Mouse (Mus musculus) ES-E14 (cell line): ENCODE results near the gene Wdr43. TPM values are rescaled to one million over a fixed set of nuclear protein-coding genes. Genes with fewer than 3 reads are reported as not detected.

ENCODE experiments used
- DNase-seq: peaks from one replicate; pipeline ENCODE4 v3.0.0-alpha.2; 2013; ENCODE audit warnings: low read depth, low spot score
- H3K27ac ChIP-seq: 2 replicates; pipeline ENCODE4 v1.5.1; 2012; ENCODE audit warnings: low read depth, mild to moderate bottlenecking, low read length, moderate library complexity, mixed read lengths; ENCODE audit not compliant: poor library complexity, insufficient read depth, severe bottlenecking
- H3K36me3 ChIP-seq: 2 replicates; pipeline ENCODE4 v1.6.1; 2012; ENCODE audit warnings: mild to moderate bottlenecking, low read length, moderate library complexity, mixed read lengths; ENCODE audit not compliant: control insufficient read depth, poor library complexity, insufficient read depth, severe bottlenecking
- H3K4me1 ChIP-seq, 2 experiments: fragments of 150-350 bp in 1 of 2; sonication (generic) in 1 of 2; 2 replicates each; pipeline ENCODE4 v1.6.1; 2012; ENCODE audit warnings: low read length in 2 of 2, mild to moderate bottlenecking in 1 of 2, mixed read lengths in 1 of 2; ENCODE audit not compliant: control insufficient read depth in 2 of 2, insufficient read depth in 2 of 2, poor library complexity in 1 of 2
- H3K4me3 ChIP-seq, 2 experiments: fragments of 150-350 bp in 1 of 2; sonication (generic) in 1 of 2; 2 replicates each; pipeline ENCODE4 v1.5.1; 2012; ENCODE audit warnings: low read length in 2 of 2, low read depth in 1 of 2, mild to moderate bottlenecking in 1 of 2, mixed read lengths in 1 of 2; ENCODE audit not compliant: insufficient read depth in 1 of 2, poor library complexity in 1 of 2, severe bottlenecking in 1 of 2
- H3K9ac ChIP-seq: 2 replicates; pipeline ENCODE4 v1.6.1; 2012; ENCODE audit warnings: low read depth, mild to moderate bottlenecking, low read length, mixed read lengths; ENCODE audit not compliant: poor library complexity, insufficient read depth, severe bottlenecking
- H3K9me3 ChIP-seq: fragments of 150-350 bp; sonication (generic); 2 replicates; pipeline ENCODE4 v1.6.1; 2012; ENCODE audit warnings: low read depth, mild to moderate bottlenecking, low read length; ENCODE audit not compliant: control insufficient read depth, insufficient read depth
- CHD2 ChIP-seq: IDR thresholded peaks from 2 replicates; pipeline ENCODE4 v1.6.1; 2014; ENCODE audit warnings: mild to moderate bottlenecking, low read depth, low read length, inconsistent platforms
- HCFC1 ChIP-seq: IDR thresholded peaks from 2 replicates; pipeline ENCODE4 v1.6.1; 2012; ENCODE audit warnings: low read length, inconsistent platforms, borderline replicate concordance; ENCODE audit not compliant: insufficient read depth
- MAFK ChIP-seq: IDR thresholded peaks from 2 replicates; pipeline ENCODE4 v1.6.1; 2014; ENCODE audit warnings: mild to moderate bottlenecking, low read depth, low read length, inconsistent platforms; ENCODE audit not compliant: insufficient read depth
- ZC3H11A ChIP-seq: IDR thresholded peaks from 2 replicates; pipeline ENCODE4 v1.6.1; 2012; ENCODE audit warnings: low read depth, mild to moderate bottlenecking, inconsistent platforms, low read length, borderline replicate concordance
- ZNF384 ChIP-seq: IDR thresholded peaks from 2 replicates; pipeline ENCODE4 v1.6.1; 2012; ENCODE audit warnings: low read depth, low read length, inconsistent platforms
- in situ Hi-C, 2 experiments: fragments of 600-800 bp; cut with MboI; formaldehyde crosslinking; loops; one replicate each; pipeline ENCODE4 v1.15.1; 2025; ENCODE audit warnings: low sequenced_read_pairs in 2 of 2, inconsistent platforms in 1 of 2; ENCODE audit not compliant: unreplicated experiment in 2 of 2
- total RNA-seq: library from RNA; depleted of rRNA; stranded (reverse); fragments of 300-350 nt; gene quantifications from 2 replicates; pipeline ENCODE4 v1.2.3, GENCODE M21; 2012; rRNA removed

Gene Wdr43
- total RNA-seq, 1 experiment: 264 TPM

DNA sequence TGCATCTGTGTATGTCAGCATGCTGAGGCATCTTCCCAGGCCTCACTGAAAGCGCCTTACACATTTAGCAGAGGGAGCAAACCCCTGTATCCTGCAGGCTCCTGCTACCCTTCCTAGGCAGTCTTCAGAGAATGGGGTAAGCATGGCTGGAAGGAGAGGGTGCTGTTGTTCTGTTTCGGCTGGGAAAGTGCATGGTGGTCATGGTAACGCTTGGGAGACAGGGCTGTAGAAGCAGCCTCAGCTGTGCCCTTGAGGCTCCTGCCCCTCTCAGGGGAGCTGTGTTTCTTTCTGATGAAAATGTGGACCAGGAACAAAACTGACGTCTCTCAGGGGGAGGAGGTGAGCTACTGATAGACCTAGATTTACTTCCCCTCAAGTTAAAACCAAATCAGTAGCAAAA is 92.0 kb downstream of the Wdr43 start:
- DNase-seq: no peak
- TF ChIP-seq ZNF384 (no peak), CHD2 (no peak), ZC3H11A (no peak), MAFK (no peak), HCFC1 (no peak)
- Histone ChIP-seq H3K9ac (no peak overlapping the region), H3K9me3 (no peaks in the 10 kb centered on the region), H3K36me3 (no peaks in the 10 kb centered on the region), H3K4me3 (no peak overlapping the region), H3K27ac (no peak overlapping the region), H3K4me1 (peaks cover 0 to 2% of the 10 kb centered on the region in 2 experiments; a peak in 1 of 4 replicates)
- in situ Hi-C loops: no loop called here

Other genes starting within 250 kb of the Wdr43 start
- 3.9 and 6.9 TPM in 2 replicates for gene Gm4707, start 156.0 kb upstream of the Wdr43 start, total RNA-seq
- 35.5 and 41.0 TPM in 2 replicates for gene Smchd1, start 140.6 kb upstream of the Wdr43 start, total RNA-seq
- 31.5 and 42.8 TPM in 2 replicates for gene Ndc80, start 89.0 kb upstream of the Wdr43 start, total RNA-seq
- 0.22 and 0.32 TPM in 2 replicates for gene Spdya, start 63.8 kb upstream of the Wdr43 start, total RNA-seq
- 0.05 and 0.09 TPM in 2 replicates for gene Togaram2, start 57.4 kb downstream of the Wdr43 start, total RNA-seq
- 0.09 TPM in 1 of 2 replicates, not detected in the other for gene Pcare, start 137.0 kb downstream of the Wdr43 start, total RNA-seq
- gene Clip4, start 152.6 kb downstream of the Wdr43 start, total RNA-seq: 6.1 and 8.5 TPM in 2 replicates